Mouse (Mus musculus): ENCODE data around the gene Mtrf1l. TPM values are rescaled to one million over a fixed set of nuclear protein-coding genes. Genes with fewer than 3 reads are reported as not detected.
A peak's percentile ranks its signal among the peaks of the same experiment; 100 is the strongest.

Mtrf1l gene
- polyA plus RNA-seq, 1 experiment from 2014 or later, result 16.2 TPM

- ATAC-seq (ENCODE audit: low FRiP score), result no peak
- WGBS, result 24% methylated on average over 12 of the region's 12 CpGs
Measured at GRCm38 (mm10) chr10:5790657-5791056, 33.1 kb downstream of the Mtrf1l start.

GRCm38 (mm10) chr10:5786923-5787322, 36.8 kb downstream of the Mtrf1l start:
- ATAC-seq (ENCODE audit: low FRiP score), result peak; percentile 50; the same call in 1 of the 2 replicates
- Histone ChIP-seq H3K27me3 (ENCODE audit: control insufficient read depth, insufficient read depth, low read length) (no peaks in the 10 kb centered on the region), H3K4me3 (ENCODE audit: low read depth, low read length) (no peak overlapping the region), H3K4me1 (ENCODE audit: control insufficient read depth, insufficient read depth, low read length) (no peaks in the 10 kb centered on the region), H3K36me3 (ENCODE audit: control insufficient read depth, insufficient read depth, low read length) (no peaks in the 10 kb centered on the region), H3K9ac (ENCODE audit: low read length) (no peak overlapping the region), H3K4me2 (no peak overlapping the region), H3K27ac (ENCODE audit: low read depth, low read length) (no peak overlapping the region), H3K9me3 (ENCODE audit: control insufficient read depth, low read length) (no peaks in the 10 kb centered on the region)
- DNase-seq (ENCODE audit: low spot score, missing footprints), result no peak
- WGBS, result 26% methylated on average over 4 of the region's 4 CpGs

More at GRCm38 (mm10) chr10:5790657-5791056, 33.1 kb downstream of the Mtrf1l start:
- Histone ChIP-seq H3K9ac (ENCODE audit: low read length) (no peak overlapping the region), H3K4me1 (ENCODE audit: control insufficient read depth, insufficient read depth, low read length) (no peaks in the 10 kb centered on the region), H3K4me2 (no peak overlapping the region), H3K27me3 (ENCODE audit: control insufficient read depth, insufficient read depth, low read length) (no peaks in the 10 kb centered on the region), H3K4me3 (ENCODE audit: low read depth, low read length) (no peak overlapping the region), H3K27ac (ENCODE audit: low read depth, low read length) (no peak overlapping the region), H3K9me3 (ENCODE audit: control insufficient read depth, low read length) (no peaks in the 10 kb centered on the region), H3K36me3 (ENCODE audit: control insufficient read depth, insufficient read depth, low read length) (no peaks in the 10 kb centered on the region)
- DNase-seq (ENCODE audit: low spot score, missing footprints), result peak; percentile 89

Other genes with a start within 250 kb of the Mtrf1l start
- 2.1 and 2.2 TPM in 2 replicates for gene Myct1, start 230.1 kb downstream of the Mtrf1l start, polyA plus RNA-seq (2014; fragmentation: Nextera tagmentation; extraction: Ambion mirVana)
- 0.45 and 0.65 TPM in 2 replicates for gene Vip, start 184.7 kb downstream of the Mtrf1l start, polyA plus RNA-seq (2014; fragmentation: Nextera tagmentation; extraction: Ambion mirVana)
- 94.5 and 96.7 TPM in 2 replicates for gene Fbxo5, start 18.3 kb downstream of the Mtrf1l start, polyA plus RNA-seq (2014; fragmentation: Nextera tagmentation; extraction: Ambion mirVana)
- 2.6 and 3.0 TPM in 2 replicates for gene Rgs17, start 98.5 kb upstream of the Mtrf1l start, polyA plus RNA-seq (2014; fragmentation: Nextera tagmentation; extraction: Ambion mirVana)